Mouse (Mus musculus) kidney, postnatal 4 days (tissue): ENCODE measurements at regions not wholly inside any gene's neighbourhood (a gene's known extent, or its start where the extent isn't known, plus 50 kb on each side); places are given as distances from the start of the nearest gene placed in this dataset.

Experiments used
- DNase-seq, 2 experiments: peaks; one replicate each; pipeline ENCODE4 v3.0.0; 2021; ENCODE audit warnings: mixed read lengths in 2 of 2

DNA sequence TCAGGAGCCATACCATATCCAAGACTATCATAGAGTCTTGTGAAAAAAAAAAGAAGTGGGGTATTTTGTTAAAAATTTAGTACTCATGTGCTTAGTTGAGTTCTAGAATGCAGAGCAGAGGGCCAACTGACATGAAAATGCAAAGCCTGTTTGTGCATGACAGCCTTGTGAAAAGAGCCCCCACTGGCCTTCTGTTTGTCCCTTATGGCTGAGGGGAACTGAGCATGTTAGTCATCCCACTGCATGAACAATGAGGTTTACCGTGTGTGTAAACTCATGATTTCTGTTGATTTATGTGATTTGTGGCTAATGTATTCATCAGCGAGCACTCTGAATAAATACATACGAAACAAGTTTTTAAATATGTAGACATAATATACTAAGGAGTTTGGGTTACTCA lies 266.1 kb upstream of the Nox3 start:
- no peak for DNase-seq

DNA sequence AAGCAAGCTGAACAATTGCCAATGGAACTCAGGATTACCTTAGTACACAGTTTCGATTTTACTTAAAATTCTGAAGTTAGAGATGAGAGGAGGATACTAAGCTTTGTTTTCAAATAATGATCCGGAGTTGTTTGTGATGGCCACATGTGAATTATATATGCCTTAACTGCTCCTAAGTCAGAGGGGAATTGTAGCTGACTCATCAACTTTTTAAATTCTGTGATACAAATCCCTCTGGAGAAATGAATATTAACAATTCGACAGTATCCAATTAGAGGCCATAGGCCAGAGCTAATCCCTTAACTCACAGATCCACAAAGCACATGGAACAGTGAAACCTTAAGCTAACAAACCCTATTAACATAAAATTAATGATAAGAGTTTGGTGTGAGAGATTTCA lies 250.5 kb upstream of the Nox3 start:
- no peak for DNase-seq

DNA sequence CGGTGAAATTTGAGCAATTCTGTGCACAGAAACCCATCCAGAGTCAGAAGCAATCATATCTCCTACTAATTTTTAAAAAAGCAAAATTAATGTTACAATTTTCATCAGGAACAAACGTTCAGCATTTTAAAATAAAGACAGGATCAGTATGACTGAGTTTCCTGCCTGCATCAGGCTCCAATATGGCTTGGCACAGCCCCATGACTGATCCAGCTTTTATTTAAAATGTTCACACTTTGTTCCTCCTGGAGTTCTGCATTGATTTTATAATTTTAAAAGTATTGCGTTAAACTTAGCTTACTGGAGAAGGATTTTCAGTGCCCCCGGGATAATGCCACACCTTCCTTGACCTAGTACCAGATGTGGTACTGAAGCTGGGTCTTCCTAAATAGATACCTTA lies 240.3 kb upstream of the Nox3 start:
- DNase-seq, result no peak

DNA sequence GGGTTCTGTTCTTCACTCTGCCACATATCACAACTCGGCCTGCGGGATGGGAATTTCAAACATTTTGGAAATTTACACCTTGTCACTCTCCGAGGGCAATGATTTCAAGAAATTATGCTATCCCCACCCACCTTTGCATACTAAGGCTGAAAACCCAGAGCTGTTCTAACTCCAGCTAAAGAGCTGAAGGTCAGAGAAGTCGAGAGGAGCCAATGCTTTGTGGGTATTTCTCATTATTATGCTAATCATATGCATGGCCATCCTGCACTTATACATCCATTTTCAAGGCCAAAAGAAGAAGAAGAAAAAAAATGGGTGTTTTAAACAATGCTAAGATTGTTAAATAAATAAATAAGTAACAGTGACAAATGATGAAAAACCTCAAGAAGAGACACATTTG lies 237.1 kb upstream of the Nox3 start:
- DNase-seq, result no peak

DNA sequence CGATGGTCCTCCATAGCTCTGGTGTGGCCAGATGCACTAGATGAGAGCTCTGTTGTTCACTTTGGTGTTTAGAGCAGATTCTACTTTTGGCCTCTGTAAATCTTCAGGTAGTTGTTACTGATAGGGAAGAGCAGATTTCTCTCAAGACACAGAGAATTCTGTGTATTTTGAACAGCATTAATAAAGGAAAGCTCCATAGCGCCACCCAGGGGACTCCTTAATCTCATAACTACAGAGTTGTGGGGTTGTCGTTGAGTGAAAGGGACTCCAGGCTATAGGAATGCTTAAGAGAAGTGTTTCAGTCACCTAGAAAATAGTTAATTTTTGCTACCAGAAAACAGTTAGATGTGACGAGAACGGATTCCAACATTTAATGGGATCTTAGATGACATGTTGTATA lies 236.0 kb upstream of the Nox3 start:
- peak; percentile 18 to 33 for DNase-seq

DNA sequence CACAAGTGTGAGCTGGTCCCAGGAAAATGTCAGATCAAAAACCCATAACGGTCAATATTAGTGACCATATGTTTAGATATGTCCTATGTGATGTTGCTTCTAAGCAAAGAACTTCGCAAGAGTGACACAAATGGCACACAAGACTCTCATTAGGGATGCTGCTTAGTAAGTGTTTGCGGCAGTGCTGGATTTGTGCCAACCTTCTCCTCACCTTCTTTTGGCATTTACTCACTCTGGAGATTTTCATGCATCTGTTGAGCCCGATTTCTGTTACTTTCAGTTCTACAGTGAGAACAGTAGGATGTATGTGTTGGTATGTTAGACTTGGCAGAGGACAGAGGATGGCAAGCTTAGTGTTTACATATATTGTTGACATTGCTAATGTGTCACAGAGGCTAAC lies 231.0 kb upstream of the Nox3 start:
- no peak for DNase-seq

DNA sequence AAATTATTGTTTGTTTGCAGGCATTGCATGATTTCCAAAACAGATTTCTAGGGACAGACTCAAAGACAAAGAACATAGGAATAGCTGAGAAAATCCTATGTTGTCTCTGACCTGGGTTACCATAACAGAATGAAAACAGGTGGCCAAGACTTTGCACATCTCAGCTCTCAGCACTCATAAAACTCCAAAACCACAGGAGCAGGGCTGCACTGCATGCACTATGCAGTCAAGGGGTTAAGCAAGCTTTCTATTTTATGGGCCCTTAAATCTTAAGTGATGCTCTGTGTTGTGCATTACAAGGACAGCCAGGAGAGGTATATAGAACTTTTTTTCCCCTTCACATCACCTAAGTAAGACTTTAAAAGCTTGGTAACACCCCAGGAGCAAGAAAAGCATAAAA lies 224.2 kb upstream of the Nox3 start:
- no peak for DNase-seq

DNA sequence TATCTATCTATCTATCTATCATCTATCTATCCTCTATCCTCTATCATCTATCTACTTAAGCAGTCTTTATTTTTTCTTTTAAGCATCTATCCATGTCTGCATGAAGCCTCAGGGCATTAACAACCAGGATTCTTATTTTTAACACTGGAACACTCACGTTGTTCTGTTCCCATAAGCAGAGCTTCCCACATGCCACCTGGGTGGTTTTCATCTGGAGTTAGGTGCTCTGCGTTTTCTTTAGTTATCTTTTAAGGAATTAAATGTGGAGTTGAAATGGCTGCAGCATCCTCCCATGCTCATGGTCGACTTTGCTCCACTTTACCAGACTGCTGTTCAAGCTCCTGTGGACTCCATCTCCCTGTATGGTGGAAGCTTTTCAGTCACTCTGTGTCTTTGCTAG lies 196.8 kb upstream of the Nox3 start:
- no peak for DNase-seq

DNA sequence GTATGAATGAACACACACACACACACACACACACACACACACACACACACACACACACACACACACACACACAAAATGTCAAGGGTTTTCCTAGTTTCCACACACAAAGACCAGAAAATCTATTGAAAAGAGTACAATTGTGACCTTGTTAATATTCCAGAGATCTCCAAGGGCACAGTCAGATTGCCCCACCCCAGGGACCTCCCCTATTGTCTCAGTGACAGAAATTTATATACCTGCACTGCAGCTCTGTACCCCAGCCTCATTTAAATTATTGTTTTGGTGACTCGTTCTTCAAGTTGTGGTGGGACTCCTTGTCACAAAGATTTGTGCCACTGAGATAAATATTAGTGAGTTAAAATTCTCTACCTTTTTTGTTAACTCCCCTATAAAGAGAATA lies 187.1 kb upstream of the Nox3 start:
- DNase-seq, result no peak

DNA sequence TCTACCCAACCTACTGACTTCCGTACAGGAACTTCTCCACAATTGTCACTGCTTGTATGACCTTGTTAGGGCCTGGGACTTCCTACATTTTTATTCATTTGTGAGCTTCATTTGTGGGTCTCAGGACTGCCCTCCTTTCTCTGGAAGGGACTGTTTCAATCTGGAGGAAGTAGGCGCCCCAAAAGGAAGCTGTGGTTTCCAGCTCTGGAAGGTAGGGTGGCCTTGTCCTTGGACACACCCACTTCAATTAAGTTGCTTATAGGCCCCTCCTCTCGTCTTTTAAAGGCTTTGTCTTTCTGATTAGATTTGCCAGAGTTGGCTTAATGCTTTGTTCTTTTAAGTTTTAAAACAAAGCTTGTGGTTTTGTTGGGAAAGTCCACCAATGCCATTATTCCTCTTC lies 183.0 kb upstream of the Nox3 start:
- no peak for DNase-seq

DNA sequence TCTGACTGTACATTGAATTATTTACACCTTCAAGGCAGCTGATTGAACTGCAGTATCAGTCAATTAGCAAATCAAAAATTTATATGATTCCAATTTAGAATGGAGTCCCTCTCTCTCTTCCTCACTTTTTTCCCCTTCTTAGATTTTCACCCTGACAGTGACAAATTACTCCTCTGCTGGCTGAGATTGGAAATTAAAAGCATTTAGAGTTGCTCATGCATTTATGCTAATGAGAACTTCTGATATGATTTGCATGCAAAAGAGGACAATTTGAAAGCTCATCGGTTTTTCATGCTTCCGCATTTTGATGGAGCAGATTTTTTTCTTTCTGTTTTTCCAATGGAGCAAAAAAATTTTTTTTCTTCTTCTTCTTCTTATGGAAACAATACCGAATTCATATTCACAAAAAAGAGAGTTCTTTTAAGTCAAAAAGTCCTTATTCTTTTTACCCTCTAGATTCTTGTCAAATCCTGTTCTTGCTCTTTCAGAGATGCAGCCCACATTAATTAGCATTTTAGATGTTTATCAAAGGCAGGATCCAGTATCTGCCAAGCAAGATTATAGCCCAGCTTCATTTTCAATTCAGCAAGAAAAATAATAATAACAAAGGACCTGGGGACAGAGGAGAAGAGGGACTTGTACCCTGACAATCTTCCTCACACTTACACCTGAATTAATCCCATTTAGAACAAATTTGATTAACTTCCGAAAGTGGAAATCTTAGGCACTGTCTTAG lies 173.6 kb upstream of the Nox3 start:
- DNase-seq, result no peak

DNA sequence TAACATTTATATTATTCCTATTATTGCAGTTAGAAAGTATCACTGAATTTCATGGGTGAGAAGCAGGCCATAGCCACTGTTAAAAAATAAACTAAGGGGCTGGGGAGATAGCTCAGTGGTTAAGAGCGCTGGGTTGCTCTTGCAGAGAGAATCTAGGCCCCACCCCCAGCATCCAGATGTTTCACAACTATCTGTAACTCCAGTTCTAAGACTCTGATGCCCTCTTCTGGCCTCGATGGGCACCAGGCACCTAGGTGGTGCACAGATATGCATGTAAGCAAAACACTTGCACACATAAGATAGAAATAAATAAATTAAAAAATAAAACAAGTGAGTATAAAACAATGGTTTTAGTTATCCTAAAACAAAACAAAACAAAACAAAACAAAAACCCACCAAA lies 166.3 kb upstream of the Nox3 start:
- DNase-seq, result peak; percentile 7 to 13

DNA sequence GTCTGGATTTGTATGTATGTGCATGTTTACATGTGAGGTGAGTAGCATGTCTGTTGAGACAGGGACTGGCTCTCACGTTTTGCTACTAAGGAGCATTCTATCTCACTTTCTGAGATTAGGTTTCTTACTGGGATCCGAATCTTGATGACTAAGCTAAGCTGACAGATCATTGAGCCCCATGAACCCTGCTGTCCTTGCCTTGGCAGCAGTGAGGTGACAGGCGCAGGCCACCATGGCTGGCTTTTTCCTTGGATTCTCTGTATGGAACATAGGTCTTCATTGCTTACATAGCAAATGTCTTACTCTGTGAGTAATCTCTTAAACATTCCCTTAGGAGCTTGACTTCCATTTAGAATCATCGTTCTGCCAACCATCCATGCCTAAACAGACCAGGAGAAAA lies 140.3 kb upstream of the Nox3 start:
- no peak for DNase-seq

DNA sequence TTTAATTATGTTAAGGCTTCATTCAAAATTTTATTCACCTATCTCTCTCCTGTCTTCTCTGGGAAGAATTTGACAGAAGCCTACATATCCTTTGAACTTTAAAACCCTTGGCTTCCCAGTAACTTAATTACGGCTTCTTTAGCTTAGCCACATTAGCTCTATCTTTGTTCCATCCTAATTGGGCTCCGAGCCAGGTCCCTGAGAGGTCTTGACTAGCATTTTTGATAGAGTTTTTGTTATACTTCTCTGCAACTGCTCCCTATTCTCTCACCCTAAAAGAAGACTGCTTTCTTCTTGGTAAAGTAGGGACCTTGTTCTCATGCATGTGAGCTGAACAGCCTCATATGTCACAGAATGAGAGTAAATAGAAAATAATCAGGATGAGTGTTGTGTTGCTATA lies 115.1 kb upstream of the Nox3 start:
- DNase-seq, result no peak

DNA sequence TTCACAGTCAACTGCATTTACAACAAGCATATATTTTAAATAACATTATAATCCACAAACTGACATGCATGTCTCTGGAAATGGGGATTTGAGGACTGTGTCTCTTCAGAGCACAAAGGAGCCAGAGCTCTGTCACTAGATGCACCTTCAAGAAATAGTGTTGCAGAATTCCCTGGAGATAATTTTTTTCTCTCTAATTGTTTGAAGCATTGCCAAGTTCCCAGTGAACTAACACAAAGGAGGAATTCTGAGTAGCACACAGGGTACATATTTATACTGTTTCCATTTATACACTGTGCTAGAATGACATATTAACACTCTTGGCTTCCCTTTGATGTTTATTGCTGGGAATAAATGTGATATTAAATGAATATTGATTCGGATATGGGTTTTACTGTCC lies 107.4 kb upstream of the Nox3 start:
- DNase-seq, result no peak

DNA sequence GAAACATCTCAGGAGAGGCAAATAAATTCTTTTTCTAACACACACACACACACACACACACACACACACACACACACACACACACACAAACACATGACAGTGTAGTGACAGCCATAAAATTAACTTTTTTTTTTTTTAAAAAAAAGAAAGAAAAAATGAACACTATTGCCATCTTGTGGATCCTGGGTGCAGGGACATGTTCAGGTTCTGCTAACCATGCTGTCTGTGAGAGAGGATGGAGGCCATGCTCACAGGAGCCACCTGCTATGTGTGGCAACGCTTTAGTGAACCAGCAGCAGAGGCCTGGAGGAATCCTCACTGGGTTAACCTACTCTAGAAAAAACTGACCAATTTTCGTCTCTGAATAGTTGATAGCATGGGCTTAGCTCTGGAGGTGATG lies 96.5 kb upstream of the Nox3 start:
- DNase-seq, result peak; percentile 45 to 57

DNA sequence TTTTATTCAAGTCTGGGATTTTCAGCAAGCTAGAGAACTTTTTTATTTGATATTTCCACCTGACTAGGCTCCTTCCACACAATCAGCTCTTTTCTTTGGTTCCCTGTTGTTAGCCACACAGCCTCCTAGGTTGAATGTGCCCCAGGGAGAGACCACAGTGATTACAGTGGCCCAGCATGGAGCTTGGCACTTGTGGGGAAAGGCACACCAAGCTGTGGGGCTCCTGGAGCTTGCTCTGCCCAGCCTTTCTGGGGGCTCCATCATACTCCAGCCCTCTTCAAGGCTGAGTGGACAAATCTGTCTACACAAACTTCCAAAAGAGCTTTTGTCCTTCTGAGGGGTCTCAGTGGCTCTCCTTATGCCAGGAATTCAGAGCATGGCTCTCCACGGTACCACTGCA lies 86.1 kb upstream of the Nox3 start:
- no peak for DNase-seq

DNA sequence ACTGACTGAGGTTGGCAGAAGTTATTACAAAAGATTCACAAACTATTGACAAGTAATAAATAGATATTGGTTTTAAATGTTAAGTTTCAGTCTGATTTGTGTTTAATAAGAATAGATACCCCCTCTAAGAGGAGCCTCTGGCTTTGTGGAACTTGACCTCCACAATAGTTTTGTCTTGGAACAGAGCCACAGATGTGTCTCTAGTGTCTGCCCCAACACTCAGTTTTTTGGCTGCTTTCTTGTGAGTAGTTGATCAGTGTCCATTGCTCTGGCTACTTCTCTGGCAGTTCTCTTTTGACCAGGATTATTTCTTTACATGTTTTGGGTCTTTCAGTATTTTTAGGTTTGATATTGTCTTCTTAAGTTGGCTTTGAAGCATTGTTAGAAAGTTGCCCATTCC lies 81.6 kb upstream of the Nox3 start:
- DNase-seq, result no peak

DNA sequence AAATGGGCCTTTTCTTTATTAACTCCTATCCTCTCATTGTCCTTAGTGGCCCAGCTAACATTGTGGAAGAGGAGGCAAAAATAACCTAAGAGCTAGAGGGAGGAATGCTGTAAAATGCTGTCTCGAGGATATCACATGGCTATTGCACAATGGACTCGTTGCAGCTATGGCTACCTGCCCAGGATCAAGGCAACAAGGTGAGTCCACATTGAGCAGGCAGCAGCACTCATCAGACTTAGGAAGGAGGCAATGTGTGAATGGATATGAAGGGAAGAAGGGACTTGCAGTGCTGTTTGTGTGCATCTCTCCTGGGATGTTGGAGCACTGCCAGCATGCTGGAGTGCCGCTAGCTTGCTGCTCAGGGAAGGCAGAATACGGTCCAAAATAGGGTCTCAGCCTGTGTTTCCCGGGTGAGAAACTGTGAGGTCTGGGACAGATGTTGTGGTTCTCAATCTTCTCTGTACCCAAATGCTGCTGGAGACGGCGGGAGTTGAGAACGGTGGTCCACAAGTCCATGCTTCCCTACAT lies 51.8 kb upstream of the Nox3 start:
- DNase-seq, result peak; percentile 12 to 28
